Mouse (Mus musculus) mouse embryonic stem cell (cell line): ENCODE measurements around the gene Fam222a.

Source experiments
- in situ Hi-C, 2 experiments: fragments of 300-500 bp; cut with MboI; formaldehyde crosslinking; loops; 1 replicate in 1 of 2; 3 replicates in 1 of 2; pipeline ENCODE4 v1.14.3; 2019 to 2020; ENCODE audit warnings: low sequenced_read_pairs in 2 of 2, low pct_unique_long_range_greater_than_20kb in 1 of 2, mixed read lengths in 1 of 2; ENCODE audit not compliant: unreplicated experiment in 1 of 2

The Fam222a gene

DNA sequence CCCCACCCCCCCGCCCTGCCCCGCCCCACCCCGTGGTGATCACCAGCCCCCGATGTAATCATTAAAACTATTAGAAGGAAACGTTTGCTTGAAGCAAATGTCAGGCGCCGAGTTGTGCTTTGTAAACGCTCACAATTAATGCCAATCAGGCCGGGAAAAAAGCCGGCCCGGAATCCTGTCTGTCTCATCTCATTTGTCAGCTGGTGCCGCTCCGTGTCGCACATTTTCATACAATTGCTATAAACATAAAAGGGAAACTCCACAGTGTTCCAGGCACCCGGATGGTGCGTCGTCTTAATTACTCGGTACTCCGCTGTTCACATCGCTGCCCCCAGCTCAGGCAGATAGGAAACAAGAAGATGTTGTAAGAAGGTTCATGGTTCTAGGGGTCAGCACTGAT, 10.5 kb downstream of the Fam222a start:
- in situ Hi-C loops = no loop called here

- in situ Hi-C loops = no loop called here
These were observed 12.0 kb downstream of the Fam222a start for GRCm38 (mm10) chr5:114579714-114580357.

- in situ Hi-C loops = no loop called here
These were observed 13.7 kb downstream of the Fam222a start for GRCm38 (mm10) chr5:114581486-114581885.

DNA sequence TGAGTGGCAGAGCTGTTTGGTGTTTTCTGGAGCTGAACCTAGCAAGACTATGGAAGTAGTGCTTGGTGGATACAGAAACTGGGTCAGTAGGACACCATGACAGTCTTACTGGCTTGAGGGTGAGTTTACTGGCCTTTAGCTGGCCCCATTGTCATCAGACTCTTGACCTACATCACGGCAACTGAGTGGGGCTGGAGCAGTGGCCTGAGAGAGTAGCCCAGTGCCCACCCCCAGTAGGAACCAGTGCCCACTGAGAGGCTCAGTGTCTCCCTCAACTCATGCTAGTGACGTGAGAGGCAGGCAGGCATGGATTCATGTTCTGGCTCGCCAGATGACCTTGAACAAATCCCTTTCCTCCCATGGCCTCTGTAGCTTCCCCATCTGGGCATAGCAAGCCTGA, 15.2 kb downstream of the Fam222a start:
- in situ Hi-C loops = no loop called here

GRCm38 (mm10) chr5:114583490-114584175, 15.8 kb downstream of the Fam222a start:
- in situ Hi-C loops = no loop called here

- in situ Hi-C loops = no loop called here
These were observed 16.7 kb downstream of the Fam222a start for GRCm38 (mm10) chr5:114584293-114585104.

GRCm38 (mm10) chr5:114585682-114586081, 17.9 kb downstream of the Fam222a start:
- in situ Hi-C loops = no loop called here

GRCm38 (mm10) chr5:114587908-114588307, 20.1 kb downstream of the Fam222a start:
- in situ Hi-C loops = no loop called here

GRCm38 (mm10) chr5:114588416-114588815, 20.6 kb downstream of the Fam222a start:
- in situ Hi-C loops = no loop called here

DNA sequence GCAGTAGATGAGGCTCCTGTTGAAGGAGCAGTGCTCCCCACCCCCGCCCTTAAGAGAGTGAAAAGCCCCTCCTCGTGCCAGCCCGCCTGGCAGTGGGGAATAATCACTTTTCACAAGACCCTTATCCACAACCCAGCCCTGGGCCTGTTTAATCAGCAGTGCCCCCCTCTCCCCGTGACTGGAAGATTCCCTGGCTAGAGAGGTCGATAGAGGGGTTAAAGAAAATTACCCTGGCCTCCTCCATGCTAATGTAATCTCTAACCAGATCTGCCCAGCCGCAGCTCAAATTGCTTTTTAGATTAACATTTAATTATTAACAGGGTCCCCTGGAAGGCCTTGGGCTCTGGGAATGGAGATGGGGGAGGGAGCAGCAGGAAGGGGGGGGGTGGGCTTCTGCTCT, 21.2 kb downstream of the Fam222a start:
- in situ Hi-C loops = no loop called here

GRCm38 (mm10) chr5:114589454-114589853, 21.6 kb downstream of the Fam222a start:
- in situ Hi-C loops = no loop called here

- in situ Hi-C loops = no loop called here
These were observed 22.5 kb downstream of the Fam222a start for GRCm38 (mm10) chr5:114590043-114590913.

- in situ Hi-C loops = no loop called here
These were observed 23.3 kb downstream of the Fam222a start for GRCm38 (mm10) chr5:114591151-114591561.

DNA sequence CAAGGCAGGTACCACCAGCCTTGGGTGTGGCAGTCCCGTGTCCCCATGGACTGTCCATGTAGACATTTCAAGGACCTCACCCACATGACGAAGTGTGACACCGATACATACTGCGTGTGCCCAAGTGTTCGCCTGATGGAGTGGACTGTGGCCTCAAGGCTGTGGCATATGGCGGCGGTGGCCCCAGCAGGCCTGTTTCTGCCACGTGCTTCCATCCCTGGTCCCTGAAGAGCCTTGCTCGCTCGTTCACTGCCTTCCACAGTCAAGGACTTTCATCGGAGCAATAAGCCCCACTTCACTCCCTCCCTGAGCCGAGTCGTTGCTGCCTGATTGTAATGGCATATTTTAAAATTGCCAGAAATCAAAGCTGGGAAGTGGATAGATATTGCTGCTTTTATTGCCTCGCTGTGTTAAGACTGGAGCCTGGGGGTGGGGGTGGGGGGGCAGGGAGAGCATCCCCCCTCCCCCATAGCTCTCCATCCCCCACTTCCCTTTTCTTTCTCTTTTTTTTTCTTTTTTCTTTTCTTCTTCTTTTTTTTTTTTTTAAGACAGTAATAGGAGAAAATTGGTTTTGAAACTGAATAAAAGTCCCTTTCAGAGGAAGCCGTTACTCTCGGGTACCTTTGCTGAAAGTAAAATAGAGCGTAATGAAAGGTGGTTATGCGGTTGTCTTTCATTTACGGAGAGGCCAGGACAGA, 24.8 kb downstream of the Fam222a start:
- in situ Hi-C loops = no loop called here

- in situ Hi-C loops = no loop called here
These were observed 25.5 kb downstream of the Fam222a start for GRCm38 (mm10) chr5:114593161-114593821.

GRCm38 (mm10) chr5:114593949-114594348, 26.1 kb downstream of the Fam222a start:
- in situ Hi-C loops = no loop called here

DNA sequence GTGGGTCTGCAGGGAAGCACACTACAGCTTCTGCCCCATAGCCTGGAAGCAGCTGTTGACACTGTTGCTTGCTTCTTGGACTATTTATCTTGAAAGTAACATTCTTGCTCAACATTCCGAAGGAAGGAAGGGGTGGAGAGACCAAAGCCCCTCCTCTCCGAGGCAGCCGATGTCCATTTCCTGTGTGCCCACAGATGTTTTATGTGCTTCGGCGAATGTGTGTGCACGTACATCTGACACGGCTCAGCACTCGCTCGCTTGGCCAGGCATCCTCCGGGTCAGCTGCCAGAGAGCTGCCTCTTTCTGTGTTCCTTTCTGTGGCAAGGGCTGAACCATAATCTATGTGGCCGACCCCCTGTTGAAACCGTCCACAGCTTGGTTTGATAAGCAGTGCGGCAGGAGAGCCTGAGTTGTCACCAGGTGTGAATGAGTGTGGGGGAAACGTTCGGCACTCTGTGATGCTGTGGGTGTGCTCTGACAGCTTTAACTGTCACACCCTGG, 27.0 kb downstream of the Fam222a start:
- in situ Hi-C loops = no loop called here
